Mouse (Mus musculus): Measurements from ENCODE around the gene Jmjd8. TPM values are rescaled to one million over a fixed set of nuclear protein-coding genes. Genes with fewer than 3 reads are reported as not detected.

Jmjd8 gene
- total RNA-seq, 2 experiments from 2014 or later = 11.5 to 13.0 TPM

DNA sequence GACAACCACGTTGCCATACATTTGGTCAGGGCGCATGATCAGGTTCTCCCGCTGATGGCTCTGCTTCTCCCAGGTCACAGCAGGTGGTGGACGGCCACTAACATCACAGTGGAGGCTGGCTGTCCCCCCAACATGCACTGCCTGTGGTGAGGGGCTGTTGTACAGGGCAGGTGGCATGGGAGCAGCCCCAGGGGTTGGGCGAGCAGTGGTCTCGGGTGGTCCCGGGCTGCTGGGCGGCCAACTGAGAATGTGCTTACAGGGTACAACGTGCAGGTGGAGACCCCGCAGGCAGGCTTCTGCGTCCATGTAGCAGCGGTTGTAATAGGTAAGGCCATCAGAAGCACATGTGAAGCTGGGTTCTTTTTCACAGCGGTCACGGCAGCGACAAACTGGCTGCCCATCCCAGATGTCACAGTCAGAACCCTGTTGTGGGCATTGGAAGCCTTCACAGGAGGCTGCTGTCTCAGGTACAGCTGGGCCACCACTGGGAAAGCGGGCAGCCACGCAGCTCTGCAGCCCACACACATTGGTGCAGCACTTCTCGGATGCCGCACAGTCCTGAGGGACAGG, 50.0 kb downstream of the Jmjd8 start:
- no peak for TF ChIP-seq CTCF (IDR thresholded peaks at IDR 0.05)

DNA sequence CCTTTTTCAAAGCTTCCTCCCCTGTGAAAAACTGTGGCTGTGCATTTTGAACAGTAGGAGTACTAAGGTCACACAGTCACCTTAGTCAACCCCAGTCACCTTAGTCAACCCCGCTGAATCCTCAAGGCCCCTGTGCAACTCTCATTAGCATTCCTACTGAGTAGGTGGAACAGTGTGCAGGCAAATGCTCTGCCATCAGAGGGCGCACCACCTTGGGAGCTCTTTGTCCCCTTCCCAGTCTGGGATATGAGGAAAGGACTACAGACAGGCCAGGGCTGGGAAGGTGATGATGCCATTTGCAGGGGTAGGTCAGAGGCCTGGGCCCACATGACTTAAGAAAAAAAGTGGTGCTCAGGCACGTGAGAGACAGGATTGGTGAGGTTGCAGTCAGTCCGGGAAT, 50.6 kb downstream of the Jmjd8 start:
- TF ChIP-seq CTCF (IDR thresholded peaks at IDR 0.05) = peak; percentile 56
- H3K4me3 ChIP-seq = no peak overlapping the region
- DNase-seq = no peak
- H3K27ac ChIP-seq = no peak overlapping the region
- intact Hi-C loops (cut with DNase I) = loop anchor here (5.0 kb wide), 1 partner anchor 38 kb away; the partner anchor contains the start of gene Rab40c

More for the DNA sequence above, 50.0 kb downstream of the Jmjd8 start:
- no peak overlapping the region for H3K27ac ChIP-seq
- no peak overlapping the region for H3K4me3 ChIP-seq
- DNase-seq = no peak
- intact Hi-C loops (cut with DNase I) = loop anchor here (5.0 kb wide), 1 partner anchor 39 kb away; the partner anchor contains the start of gene Rab40c

DNA sequence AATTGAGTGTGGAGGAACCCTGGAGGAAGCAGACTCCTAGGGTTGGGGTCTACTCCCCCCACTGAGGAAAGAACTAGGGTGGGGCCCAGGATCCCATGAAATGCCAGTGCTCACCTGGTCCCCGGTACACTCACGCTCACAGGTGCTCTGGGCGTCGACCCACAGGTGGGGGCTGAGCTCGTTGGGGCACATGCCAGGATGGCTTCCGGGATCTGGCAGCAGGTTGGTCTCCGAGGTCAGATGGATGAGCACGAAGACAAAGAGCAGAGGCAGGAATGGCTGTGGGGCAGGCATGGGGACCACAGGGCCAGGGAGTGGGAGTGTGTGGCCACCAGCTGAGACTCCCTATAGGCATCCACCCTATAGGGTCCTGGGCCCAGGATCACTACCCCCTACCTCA, 51.1 kb downstream of the Jmjd8 start:
- DNase-seq = no peak
- no peak for TF ChIP-seq CTCF (IDR thresholded peaks at IDR 0.05)
- Histone ChIP-seq H3K4me3 (no peak overlapping the region), H3K27ac (no peak overlapping the region)
- intact Hi-C loops (cut with DNase I) = loop anchor here (5.0 kb wide), 1 partner anchor 38 kb away; the partner anchor contains the start of gene Rab40c

DNA sequence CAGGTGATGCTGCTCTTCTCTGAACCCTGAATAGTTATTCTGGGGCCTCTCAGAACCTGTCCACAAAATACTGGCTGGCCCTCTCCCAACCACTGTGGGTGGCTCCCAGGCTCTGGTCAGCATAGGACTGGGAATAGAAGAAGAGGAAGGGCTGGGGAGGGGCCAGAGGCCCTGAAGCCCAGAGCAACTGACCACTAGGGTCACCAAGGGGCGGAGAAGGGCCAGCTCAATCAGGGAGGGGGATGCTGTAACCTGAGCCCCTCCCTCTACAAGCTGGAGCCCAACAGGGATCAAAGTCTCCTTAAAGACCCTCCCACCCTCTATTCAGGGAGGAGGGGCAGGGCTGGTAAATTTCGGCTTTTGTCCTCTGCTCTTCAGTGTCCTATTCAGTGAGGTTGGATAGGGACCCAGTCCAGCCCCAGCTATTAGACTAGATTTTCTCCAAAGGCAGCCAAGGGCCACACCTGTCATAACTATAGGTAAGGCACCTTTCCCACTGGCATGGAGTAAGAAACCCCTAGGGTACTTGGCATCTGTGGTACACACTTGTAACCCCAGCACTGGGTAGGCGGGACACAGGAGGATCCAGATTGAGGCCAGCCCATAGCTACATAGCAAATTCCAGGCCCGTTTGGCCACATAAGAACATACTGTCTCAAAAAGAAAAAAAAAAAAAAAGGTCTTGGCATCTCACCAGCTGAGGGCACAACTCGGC, 51.7 kb downstream of the Jmjd8 start, which contains the start of gene Wfikkn1:
Gene Wfikkn1 (minus strand): TSS at position 663 of the 715 bp plus-strand sequence.
- Histone ChIP-seq H3K4me3 (no peak within 1 kb of the TSS), H3K27ac (no peak within 1 kb of the TSS)
- intact Hi-C loops (cut with DNase I) = no loop called here
- no peak for DNase-seq
- no peak for TF ChIP-seq CTCF (IDR thresholded peaks at IDR 0.05)

GRCm38 (mm10) chr17:25880913-25881641, 52.4 kb downstream of the Jmjd8 start:
- intact Hi-C loops (cut with DNase I) = no loop called here

More at GRCm38 (mm10) chr17:25880913-25881641, 52.4 kb downstream of the Jmjd8 start:
- Histone ChIP-seq H3K4me3 (no peak overlapping the region), H3K27ac (no peak overlapping the region)
- TF ChIP-seq CTCF (IDR thresholded peaks at IDR 0.05) = no peak
- DNase-seq = no peak

Small RNAs within 50 kb of the gene (microRNA-seq; reads per million reads assigned to microRNA genes)
- gene Mir3082 (not detected), gene Mir6966 (not detected)

Other genes with a start within 250 kb of the Jmjd8 start
- 10 to 100 TPM in 1 of 2 experiments, 1 to 10 TPM in 1; 9.7 to 14.9 TPM for gene Lmf1, start 249.8 kb upstream of the Jmjd8 start, total RNA-seq (2021)
- gene Gng13, start 111.7 kb upstream of the Jmjd8 start, total RNA-seq (2021) = not detected
- gene Chtf18, start 101.4 kb upstream of the Jmjd8 start, total RNA-seq (2021) = under 1 TPM; 0.77 to 0.86 TPM
- 1 to 10 TPM; 3.9 to 4.0 TPM for gene Rpusd1, start 101.2 kb upstream of the Jmjd8 start, total RNA-seq (2021)
- gene Mslnl, start 92.8 kb upstream of the Jmjd8 start, total RNA-seq (2021) = not detected
- under 1 TPM in 1 of 2 experiments, not detected in 1; 0.33 TPM for gene Msln, start 74.5 kb upstream of the Jmjd8 start, total RNA-seq (2021)
- 10 to 100 TPM; 28.6 to 38.7 TPM for gene Narfl, start 55.1 kb upstream of the Jmjd8 start, total RNA-seq (2021)
- gene Haghl, start 43.2 kb upstream of the Jmjd8 start, total RNA-seq (2021) = 1 to 10 TPM; 9.0 to 9.1 TPM
- not detected for gene Ccdc78, start 42.3 kb upstream of the Jmjd8 start, total RNA-seq (2021)
- gene Fam173a, start 36.0 kb upstream of the Jmjd8 start, total RNA-seq (2021) = 10 to 100 TPM; 35.9 to 43.7 TPM
- gene AC134908.4, start 33.2 kb upstream of the Jmjd8 start, total RNA-seq (2021) = not detected
- 10 to 100 TPM; 40.4 to 41.0 TPM for gene Metrn, start 31.7 kb upstream of the Jmjd8 start, total RNA-seq (2021)
- 1 to 10 TPM; 1.4 to 2.2 TPM for gene Fbxl16, start 19.8 kb upstream of the Jmjd8 start, total RNA-seq (2021)
- 10 to 100 TPM in 1 of 2 experiments, 1 to 10 TPM in 1; 8.7 to 10.0 TPM for gene Wdr24, start 5.2 kb upstream of the Jmjd8 start, total RNA-seq (2021)
- gene Stub1, start 4.5 kb downstream of the Jmjd8 start, total RNA-seq (2021) = 10 to 100 TPM; 85.8 to 93.8 TPM
- gene Rhbdl1, start 8.4 kb downstream of the Jmjd8 start, total RNA-seq (2021) = 10 to 100 TPM; 17.2 to 20.2 TPM
- gene Gm20683, start 12.9 kb downstream of the Jmjd8 start, total RNA-seq (2021) = 10 to 100 TPM; 13.0 to 15.9 TPM
- gene Rhot2, start 16.0 kb downstream of the Jmjd8 start, total RNA-seq (2021) = 10 to 100 TPM; 58.1 to 89.3 TPM
- gene Wdr90, start 32.6 kb downstream of the Jmjd8 start, total RNA-seq (2021) = 1 to 10 TPM in 1 of 2 experiments, under 1 TPM in 1; 0.66 to 1.0 TPM
- 100 to 1,000 TPM in 1 of 2 experiments, 10 to 100 TPM in 1; 85.3 to 117 TPM for gene Mcrip2, start 39.9 kb downstream of the Jmjd8 start, total RNA-seq (2021)
- gene Mettl26, start 46.2 kb downstream of the Jmjd8 start, total RNA-seq (2021) = 10 to 100 TPM; 27.7 to 33.7 TPM
- gene Wfikkn1, start 52.0 kb downstream of the Jmjd8 start, total RNA-seq (2021) = under 1 TPM; 0.26 to 0.75 TPM
- 1 to 10 TPM; 8.1 to 9.5 TPM for gene Rab40c, start 90.9 kb downstream of the Jmjd8 start, total RNA-seq (2021)
- 10 to 100 TPM; 21.0 to 28.6 TPM for gene Pigq, start 116.1 kb downstream of the Jmjd8 start, total RNA-seq (2021)
- not detected for gene Nhlrc4, start 116.1 kb downstream of the Jmjd8 start, total RNA-seq (2021)
- gene A930017K11Rik, start 123.7 kb downstream of the Jmjd8 start, total RNA-seq (2021) = not detected
- gene Capn15, start 156.9 kb downstream of the Jmjd8 start, total RNA-seq (2021) = 1 to 10 TPM; 6.0 to 9.4 TPM
- 10 to 100 TPM; 76.3 to 92.0 TPM for gene Rab11fip3, start 240.7 kb downstream of the Jmjd8 start, total RNA-seq (2021)

Measured in gastrocnemius, adult 2 months (tissue).